Mouse (Mus musculus) stomach, embryonic 16.5 days (tissue): ENCODE data around the gene Cdh15. TPM values are rescaled to one million over a fixed set of nuclear protein-coding genes. Genes with fewer than 3 reads are reported as not detected.

Source experiments
- ATAC-seq: fragments of 200-750 bp; cut with Nextera tagmentation; 2 replicates; pipeline ENCODE4 v1.8.0; 2017; ENCODE audit warnings: moderate number of reproducible peaks, moderate TSS enrichment; ENCODE audit not compliant: insufficient read depth, low FRiP score
- H3K27ac ChIP-seq: fragments of 300-500 bp; sonication (generic); 2 replicates; pipeline ENCODE4 v1.5.1; 2014; ENCODE audit warnings: low read length
- H3K27me3 ChIP-seq: fragments of 300-500 bp; sonication (generic); 2 replicates; pipeline ENCODE4 v1.6.1; 2014; ENCODE audit warnings: low read length, control low read depth, mixed read lengths; ENCODE audit not compliant: control insufficient read depth, insufficient read depth
- H3K36me3 ChIP-seq: fragments of 300-500 bp; sonication (generic); 2 replicates; pipeline ENCODE4 v1.6.1; 2014; ENCODE audit warnings: low read length; ENCODE audit not compliant: control insufficient read depth, insufficient read depth
- H3K4me1 ChIP-seq: fragments of 300-500 bp; sonication (generic); 2 replicates; pipeline ENCODE4 v1.6.1; 2014; ENCODE audit warnings: low read length, control low read depth, mixed read lengths; ENCODE audit not compliant: control insufficient read depth, insufficient read depth
- H3K4me2 ChIP-seq: fragments of 300-500 bp; sonication (generic); 2 replicates; pipeline ENCODE4 v1.6.1; 2014; ENCODE audit warnings: low read depth, low read length, mixed read lengths
- H3K4me3 ChIP-seq: fragments of 300-500 bp; sonication (generic); replicated peaks from 2 replicates; pipeline ENCODE4 v1.5.1; 2014; ENCODE audit warnings: mild to moderate bottlenecking, low read length
- H3K9ac ChIP-seq: fragments of 300-500 bp; sonication (generic); 2 replicates; pipeline ENCODE4 v1.6.1; 2014; ENCODE audit warnings: low read length
- H3K9me3 ChIP-seq: fragments of 300-500 bp; sonication (generic); replicated peaks from 2 replicates; pipeline ENCODE4 v1.6.1; 2016; ENCODE audit warnings: low read length, control low read depth; ENCODE audit not compliant: control insufficient read depth
- WGBS: fragments of 180-500 bp; shearing (Covaris S2); extraction: QIAGEN DNeasy Blood & Tissue Kit; methylation state at CpG from one replicate; pipeline ENCODE4 v1.1.7; 2014; 5-methylcytosine and 5-hydroxymethylcytosine counted together
- polyA plus RNA-seq: library from polyadenylated mRNA; unstranded; fragments of >200 nt; fragmentation: Nextera tagmentation; extraction: Ambion mirVana; gene quantifications from 2 replicates; pipeline ENCODE4 v1.2.1, GENCODE M21; 2015

Cdh15 gene
- polyA plus RNA-seq, 1 experiment from 2014 or later: 3.0 TPM

- H3K27me3 ChIP-seq: no peaks in the 10 kb centered on the region
Observed at GRCm38 (mm10) chr8:122893451-122893850, 45.7 kb downstream of the Cdh15 start.

GRCm38 (mm10) chr8:122896317-122896716, 48.6 kb downstream of the Cdh15 start:
- 0 out of 2 replicates have a peak, but pooled peaks have one; percentile 17 for ATAC-seq
- Histone ChIP-seq H3K36me3 (peaks cover 28% of the 10 kb centered on the region), H3K9ac (no peak overlapping the region), H3K27ac (no peak overlapping the region), H3K4me2 (no peak overlapping the region), H3K4me3 (no peak overlapping the region), H3K4me1 (no peaks in the 10 kb centered on the region), H3K27me3 (no peaks in the 10 kb centered on the region), H3K9me3 (no peaks in the 10 kb centered on the region)
- 92% methylated on average over 11 of the region's 11 CpGs for WGBS

More at GRCm38 (mm10) chr8:122893451-122893850, 45.7 kb downstream of the Cdh15 start:
- H3K4me3 ChIP-seq: no peak overlapping the region
- no peak overlapping the region for H3K9ac ChIP-seq
- H3K27ac ChIP-seq: no peak overlapping the region
- H3K4me1 ChIP-seq: no peaks in the 10 kb centered on the region
- 83% methylated on average over 12 of the region's 12 CpGs for WGBS
- peaks cover 23% of the 10 kb centered on the region for H3K36me3 ChIP-seq
- no peaks in the 10 kb centered on the region for H3K9me3 ChIP-seq
- ATAC-seq: no peak
- no peak overlapping the region for H3K4me2 ChIP-seq

GRCm38 (mm10) chr8:122897200-122897599, 49.4 kb downstream of the Cdh15 start:
- no peak for ATAC-seq
- Histone ChIP-seq H3K9ac (no peak overlapping the region), H3K4me1 (no peaks in the 10 kb centered on the region), H3K4me2 (no peak overlapping the region), H3K9me3 (no peaks in the 10 kb centered on the region), H3K27me3 (no peaks in the 10 kb centered on the region), H3K4me3 (no peak overlapping the region), H3K27ac (no peak overlapping the region), H3K36me3 (peaks cover 28% of the 10 kb centered on the region)
- 90% methylated on average over 8 of the region's 8 CpGs for WGBS

GRCm38 (mm10) chr8:122898018-122898417, 50.3 kb downstream of the Cdh15 start:
- no peak overlapping the region for H3K4me2 ChIP-seq
- H3K9ac ChIP-seq: no peak overlapping the region
- no peaks in the 10 kb centered on the region for H3K9me3 ChIP-seq
- H3K36me3 ChIP-seq: peaks cover 28% of the 10 kb centered on the region
- WGBS: 78% methylated on average over 4 of the region's 4 CpGs
- no peaks in the 10 kb centered on the region for H3K27me3 ChIP-seq
- no peak overlapping the region for H3K27ac ChIP-seq
- no peak overlapping the region for H3K4me3 ChIP-seq
- H3K4me1 ChIP-seq: no peaks in the 10 kb centered on the region
- ATAC-seq: no peak

GRCm38 (mm10) chr8:122898473-122898872, 50.7 kb downstream of the Cdh15 start:
- Histone ChIP-seq H3K36me3 (peaks cover 24% of the 10 kb centered on the region), H3K9me3 (no peaks in the 10 kb centered on the region), H3K27me3 (no peaks in the 10 kb centered on the region), H3K4me1 (no peaks in the 10 kb centered on the region), H3K9ac (no peak overlapping the region), H3K4me2 (no peak overlapping the region), H3K4me3 (no peak overlapping the region), H3K27ac (no peak overlapping the region)
- 90% methylated on average over 12 of the region's 12 CpGs for WGBS
- ATAC-seq: no peak

GRCm38 (mm10) chr8:122899085-122899484, 51.3 kb downstream of the Cdh15 start:
- Histone ChIP-seq H3K4me2 (no peak overlapping the region), H3K27me3 (no peaks in the 10 kb centered on the region), H3K27ac (no peak overlapping the region), H3K36me3 (peaks cover 24% of the 10 kb centered on the region), H3K4me1 (no peaks in the 10 kb centered on the region), H3K4me3 (no peak overlapping the region), H3K9me3 (no peaks in the 10 kb centered on the region), H3K9ac (no peak overlapping the region)
- 77% methylated on average over 5 of the region's 5 CpGs for WGBS
- no peak for ATAC-seq

- peaks cover 14% of the 10 kb centered on the region for H3K36me3 ChIP-seq
- ATAC-seq: no peak
- H3K4me1 ChIP-seq: peaks cover 6% of the 10 kb centered on the region
- no peak overlapping the region for H3K27ac ChIP-seq
- no peak overlapping the region for H3K4me3 ChIP-seq
- H3K4me2 ChIP-seq: no peak overlapping the region
- no peaks in the 10 kb centered on the region for H3K27me3 ChIP-seq
- 87% methylated on average over 7 of the region's 7 CpGs for WGBS
- no peak overlapping the region for H3K9ac ChIP-seq
- no peaks in the 10 kb centered on the region for H3K9me3 ChIP-seq
Observed at GRCm38 (mm10) chr8:122901476-122901875, 53.7 kb downstream of the Cdh15 start.

GRCm38 (mm10) chr8:122901892-122902515, 54.2 kb downstream of the Cdh15 start:
- Histone ChIP-seq H3K9me3 (no peaks in the 10 kb centered on the region), H3K4me3 (no peak overlapping the region), H3K9ac (no peak overlapping the region), H3K27me3 (no peaks in the 10 kb centered on the region), H3K4me1 (peaks cover 6% of the 10 kb centered on the region), H3K4me2 (no peak overlapping the region), H3K27ac (no peak overlapping the region), H3K36me3 (peaks cover 8% of the 10 kb centered on the region)
- 88% methylated on average over 8 of the region's 8 CpGs for WGBS
- ATAC-seq: no peak

- Histone ChIP-seq H3K9ac (no peak overlapping the region), H3K36me3 (peaks cover 11% of the 10 kb centered on the region), H3K27ac (no peak overlapping the region), H3K9me3 (no peaks in the 10 kb centered on the region), H3K4me2 (no peak overlapping the region), H3K27me3 (no peaks in the 10 kb centered on the region), H3K4me3 (no peak overlapping the region), H3K4me1 (peaks cover 6% of the 10 kb centered on the region)
- 69% methylated on average over 3 of the region's 3 CpGs for WGBS
- no peak for ATAC-seq
Observed at GRCm38 (mm10) chr8:122902581-122902980, 54.8 kb downstream of the Cdh15 start.
